ENCODE assay signal across 12 mouse cellular contexts in the genomic region with DNA sequence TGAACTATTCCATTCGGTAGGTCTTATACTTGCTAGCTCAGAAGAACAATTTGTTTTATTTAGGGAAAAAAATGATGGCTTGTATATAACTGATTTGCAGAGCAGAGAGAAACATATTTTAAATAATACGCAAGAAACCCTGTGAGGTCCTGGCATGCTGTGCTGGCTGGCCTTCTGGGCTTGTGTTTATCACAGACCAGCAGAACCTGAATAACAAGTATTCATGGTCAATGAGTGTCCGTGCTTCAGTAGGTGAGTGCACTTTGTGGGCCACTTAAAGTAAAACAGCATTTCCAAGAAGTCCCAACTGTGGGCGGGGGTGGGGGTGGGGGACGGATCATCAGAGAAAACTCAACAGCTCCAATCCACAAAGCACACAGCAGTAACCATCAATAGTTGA.
DNase-seq lines count a peak whose midpoint lies in the region; ATAC-seq and TF ChIP-seq lines count a peak whose summit lies in the region.
"Had no signal": no experiment of that assay in that cellular context is flagged by ENCODE, and none has a peak within 500 bp of the region (broad histone marks: within the 10 kb centered on the region; RNA-seq: fewer than 3 reads in every experiment).

No protein-coding gene starts in this region.

- no peak for TF ChIP-seq EP300 in stomach, postnatal 0 days (optimal IDR thresholded peaks at IDR 0.05)

- 0 out of 2 replicates have a peak, but pooled peaks cover 9% of the 10 kb centered on the region for H3K4me1 ChIP-seq in midbrain, embryonic 15.5 days
- H3K4me1 ChIP-seq in midbrain, embryonic 16.5 days (ENCODE audit: control insufficient read depth, insufficient read depth, low read length) = peaks cover 8% of the 10 kb centered on the region; the same call in 1 of the 2 replicates
- no peaks in the 10 kb centered on the region for H3K4me1 ChIP-seq in stomach, postnatal 0 days (replicated peaks; ENCODE audit: control insufficient read depth, insufficient read depth)
- H3K4me1 ChIP-seq: megakaryocyte, embryonic 14.5 days had no signal

- intact Hi-C loops in heart, postnatal 36 days (cut with DNase I) = no loop called here
- intact Hi-C loops in left cerebral cortex, postnatal 14 days (cut with DNase I) = no loop called here

- no peak for TF ChIP-seq CTCF in stomach, postnatal 0 days (IDR thresholded peaks at IDR 0.05; ENCODE audit: low read depth)

- no peaks in the 10 kb centered on the region for H3K36me3 ChIP-seq in midbrain, embryonic 15.5 days (replicated peaks)
- no peaks in the 10 kb centered on the region for H3K36me3 ChIP-seq in midbrain, embryonic 16.5 days (ENCODE audit: control insufficient read depth, insufficient read depth, low read length)
- no peaks in the 10 kb centered on the region for H3K36me3 ChIP-seq in stomach, postnatal 0 days (ENCODE audit: control insufficient read depth, insufficient read depth, low read length)

- ATAC-seq in midbrain, embryonic 15.5 days (replicated peaks) = no peak
- no peak for ATAC-seq in midbrain, embryonic 16.5 days
- ATAC-seq in stomach, postnatal 0 days (ENCODE audit: low FRiP score, low TSS enrichment) = peak; percentile 81

- H3K27ac ChIP-seq in midbrain, embryonic 15.5 days = peak overlapping the region; percentile 45; the same call in 1 of the 2 replicates
- H3K27ac ChIP-seq in midbrain, embryonic 16.5 days (ENCODE audit: low read length) = no peak overlapping the region
- no peak overlapping the region for H3K27ac ChIP-seq in stomach, postnatal 0 days (replicated peaks)

- H3K9me3 ChIP-seq in midbrain, embryonic 15.5 days = no peaks in the 10 kb centered on the region
- no peaks in the 10 kb centered on the region for H3K9me3 ChIP-seq in midbrain, embryonic 16.5 days (replicated peaks; ENCODE audit: control insufficient read depth, low read length, poor library complexity, severe bottlenecking)
- no peaks in the 10 kb centered on the region for H3K9me3 ChIP-seq in stomach, postnatal 0 days (ENCODE audit: control insufficient read depth, low read length)

- 40% methylated on average over 5 of the region's 5 CpGs for whole genome bisulfite sequencing in midbrain, embryonic 15.5 days
- 41% methylated on average over 5 of the region's 5 CpGs for WGBS in midbrain, embryonic 16.5 days
- WGBS in stomach, postnatal 0 days = 28% methylated on average over 5 of the region's 5 CpGs

- DNase-seq in heart, adult 11 months = peak; percentile 54
- DNase-seq in heart, postnatal 36 days = no peak
- peak; percentile 69 to 77 for DNase-seq in lung, adult 18-20 months
- peak; percentile 39 for DNase-seq in stomach, postnatal 0 days (ENCODE audit: low spot score)
- no peak for DNase-seq in left cerebral cortex, postnatal 14 days (ENCODE audit: low spot score in 2 of 2)
- DNase-seq in gastrocnemius, postnatal 4 days (ENCODE audit: low spot score in 2 of 2) = no peak
- DNase-seq: adrenal gland, postnatal 10 days; cerebellum, adult 11 months; thymus, postnatal 25 days had no signal

- no peak overlapping the region for H3K9ac ChIP-seq in midbrain, embryonic 15.5 days
- H3K9ac ChIP-seq in midbrain, embryonic 16.5 days (ENCODE audit: low read depth, low read length) = no peak overlapping the region
- H3K9ac ChIP-seq in stomach, postnatal 0 days (ENCODE audit: low read length) = no peak overlapping the region

- H3K4me2 ChIP-seq in midbrain, embryonic 15.5 days = no peak overlapping the region; the same call in 1 of the 2 replicates
- no peak overlapping the region for H3K4me2 ChIP-seq in midbrain, embryonic 16.5 days (ENCODE audit: low read length)
- 0 out of 2 replicates have a peak overlapping the region, but pooled peaks have one; percentile 5 for H3K4me2 ChIP-seq in stomach, postnatal 0 days (replicated peaks; ENCODE audit: low read depth)

- no peak overlapping the region for H3K4me3 ChIP-seq in midbrain, embryonic 15.5 days
- no peak overlapping the region for H3K4me3 ChIP-seq in midbrain, embryonic 16.5 days (ENCODE audit: low read depth, low read length)
- no peak overlapping the region for H3K4me3 ChIP-seq in stomach, postnatal 0 days (ENCODE audit: low read depth, low read length)
- H3K4me3 ChIP-seq: megakaryocyte, embryonic 14.5 days had no signal

- H3K27me3 ChIP-seq in midbrain, embryonic 15.5 days (replicated peaks) = no peaks in the 10 kb centered on the region
- H3K27me3 ChIP-seq in midbrain, embryonic 16.5 days (ENCODE audit: control insufficient read depth, insufficient read depth, low read depth, low read length) = no peaks in the 10 kb centered on the region
- no peaks in the 10 kb centered on the region for H3K27me3 ChIP-seq in stomach, postnatal 0 days (ENCODE audit: control insufficient read depth, insufficient read depth, low read length)
- H3K27me3 ChIP-seq: megakaryocyte, embryonic 14.5 days had no signal

Comparison
In these comparisons a context has a peak if more than half of its experiments do, and no peak if none do; other contexts are left out.
1. DNase-seq: peak in heart, adult 11 months (single experiment), lung, adult 18-20 months (2 of 2) and stomach, postnatal 0 days (single experiment); none in heart, postnatal 36 days (0 of 2), left cerebral cortex, postnatal 14 days (0 of 2) and gastrocnemius, postnatal 4 days (0 of 2).